ENCODE assay signal across 23 mouse cellular contexts in genomic region chr9:42863360-42863759, GRCm38 (mm10).
DNase-seq lines count a peak whose midpoint lies in the region; ATAC-seq lines count a peak whose summit lies in the region.
"Had no signal": no experiment of that assay in that cellular context is flagged by ENCODE, and none has a peak within 500 bp of the region (broad histone marks: within the 10 kb centered on the region; RNA-seq: fewer than 3 reads in every experiment).

No protein-coding gene starts in this region.

- 0 out of 2 replicates have a peak overlapping the region, but pooled peaks have one; percentile 5 for H3K27ac ChIP-seq in forebrain, embryonic 15.5 days (replicated peaks)
- H3K27ac ChIP-seq in forebrain, embryonic 10.5 days, result no peak overlapping the region
- H3K27ac ChIP-seq in midbrain, embryonic 13.5 days, result peak overlapping the region; percentile 14; the same call in 1 of the 2 replicates
- no peak overlapping the region for H3K27ac ChIP-seq in midbrain, embryonic 10.5 days (replicated peaks)
- 0 out of 2 replicates have a peak overlapping the region, but pooled peaks have one; percentile 3 for H3K27ac ChIP-seq in midbrain, embryonic 16.5 days (ENCODE audit: low read length)
- H3K27ac ChIP-seq: embryonic facial prominence, embryonic 13.5 days; heart, embryonic 15.5 days; kidney, embryonic 15.5 days; limb, embryonic 15.5 days; liver, embryonic 14.5 days; stomach, embryonic 15.5 days had no signal

- DNase-seq in cerebellum, postnatal 10 days, result peak; percentile 55 to 63
- no peak for DNase-seq in cerebellum, postnatal 36 days
- DNase-seq in forebrain, embryonic 10.5 days (ENCODE audit: extremely low spot score, low spot score), result no peak
- DNase-seq in midbrain, embryonic 10.5 days (ENCODE audit: low spot score), result no peak
- no peak for DNase-seq in frontal cortex, postnatal 10 days (ENCODE audit: low spot score in 2 of 2)
- DNase-seq: adrenal gland, adult 8-10 months; cerebellum, adult 18-20 months; heart, postnatal 36 days; kidney, adult 11 months; kidney, postnatal 36 days; lung, embryonic 14.5 days; thymus, adult 18-20 months had no signal

- H3K4me2 ChIP-seq in forebrain, embryonic 15.5 days (replicated peaks), result no peak overlapping the region
- no peak overlapping the region for H3K4me2 ChIP-seq in midbrain, embryonic 13.5 days (replicated peaks)
- H3K4me2 ChIP-seq in midbrain, embryonic 16.5 days (ENCODE audit: low read length), result no peak overlapping the region
- H3K4me2 ChIP-seq: embryonic facial prominence, embryonic 13.5 days; heart, embryonic 15.5 days; kidney, embryonic 15.5 days; limb, embryonic 15.5 days; lung, embryonic 14.5 days; stomach, embryonic 15.5 days had no signal

- no peaks in the 10 kb centered on the region for H3K9me3 ChIP-seq in forebrain, embryonic 15.5 days
- H3K9me3 ChIP-seq in forebrain, embryonic 10.5 days, result no peaks in the 10 kb centered on the region
- H3K9me3 ChIP-seq in midbrain, embryonic 13.5 days, result no peaks in the 10 kb centered on the region
- H3K9me3 ChIP-seq in midbrain, embryonic 10.5 days (replicated peaks), result no peaks in the 10 kb centered on the region
- no peaks in the 10 kb centered on the region for H3K9me3 ChIP-seq in midbrain, embryonic 16.5 days (replicated peaks; ENCODE audit: control insufficient read depth, low read length, poor library complexity, severe bottlenecking)
- H3K9me3 ChIP-seq: embryonic facial prominence, embryonic 13.5 days; heart, embryonic 15.5 days; kidney, embryonic 15.5 days; limb, embryonic 15.5 days; stomach, embryonic 15.5 days had no signal

- H3K4me3 ChIP-seq in forebrain, embryonic 15.5 days, result no peak overlapping the region
- H3K4me3 ChIP-seq in forebrain, embryonic 10.5 days, result no peak overlapping the region
- no peak overlapping the region for H3K4me3 ChIP-seq in midbrain, embryonic 13.5 days (replicated peaks)
- H3K4me3 ChIP-seq in midbrain, embryonic 10.5 days, result no peak overlapping the region
- no peak overlapping the region for H3K4me3 ChIP-seq in midbrain, embryonic 16.5 days (ENCODE audit: low read depth, low read length)
- H3K4me3 ChIP-seq: embryonic facial prominence, embryonic 13.5 days; erythroblast, embryonic 14.5 days; heart, embryonic 15.5 days; kidney, embryonic 15.5 days; limb, embryonic 15.5 days; stomach, embryonic 15.5 days had no signal

- 0 out of 2 replicates have a peak, but pooled peaks have one; percentile 5 for ATAC-seq in forebrain, embryonic 15.5 days (replicated peaks)
- 0 out of 2 replicates have a peak, but pooled peaks have one; percentile 27 for ATAC-seq in midbrain, embryonic 13.5 days
- peak; percentile 56; the same call in 1 of the 2 replicates for ATAC-seq in midbrain, embryonic 16.5 days
- ATAC-seq: activated CD4-positive, CD25-positive, alpha-beta regulatory T cell, adult 4 months had no signal

- 31% methylated on average over 5 of the region's 5 CpGs for WGBS in forebrain, embryonic 15.5 days
- 76% methylated on average over 5 of the region's 5 CpGs for WGBS in forebrain, embryonic 10.5 days
- 39% methylated on average over 5 of the region's 5 CpGs for WGBS in midbrain, embryonic 13.5 days
- 67% methylated on average over 5 of the region's 5 CpGs for WGBS in midbrain, embryonic 10.5 days
- 29% methylated on average over 5 of the region's 5 CpGs for WGBS in midbrain, embryonic 16.5 days

- H3K27me3 ChIP-seq in forebrain, embryonic 15.5 days, result no peaks in the 10 kb centered on the region
- H3K27me3 ChIP-seq in forebrain, embryonic 10.5 days (ENCODE audit: poor library complexity, severe bottlenecking), result peaks cover 27% of the 10 kb centered on the region; the same call in 1 of the 2 replicates
- H3K27me3 ChIP-seq in midbrain, embryonic 13.5 days, result peaks cover 3% of the 10 kb centered on the region; the same call in 1 of the 2 replicates
- H3K27me3 ChIP-seq in midbrain, embryonic 10.5 days (ENCODE audit: low read depth, poor library complexity, severe bottlenecking), result peaks cover 69% of the 10 kb centered on the region
- no peaks in the 10 kb centered on the region for H3K27me3 ChIP-seq in midbrain, embryonic 16.5 days (ENCODE audit: control insufficient read depth, insufficient read depth, low read depth, low read length)
- H3K27me3 ChIP-seq: embryonic facial prominence, embryonic 13.5 days; heart, embryonic 15.5 days; stomach, embryonic 15.5 days had no signal

- H3K4me1 ChIP-seq in forebrain, embryonic 15.5 days, result peaks cover 28% of the 10 kb centered on the region
- H3K4me1 ChIP-seq in forebrain, embryonic 10.5 days, result peaks cover 41% of the 10 kb centered on the region
- H3K4me1 ChIP-seq in midbrain, embryonic 13.5 days (replicated peaks), result peaks cover 26% of the 10 kb centered on the region
- peaks cover 39% of the 10 kb centered on the region for H3K4me1 ChIP-seq in midbrain, embryonic 10.5 days
- peaks cover 5% of the 10 kb centered on the region for H3K4me1 ChIP-seq in midbrain, embryonic 16.5 days (ENCODE audit: control insufficient read depth, insufficient read depth, low read length)

- H3K36me3 ChIP-seq in forebrain, embryonic 15.5 days, result no peaks in the 10 kb centered on the region
- H3K36me3 ChIP-seq in forebrain, embryonic 10.5 days (replicated peaks), result no peaks in the 10 kb centered on the region
- H3K36me3 ChIP-seq in midbrain, embryonic 13.5 days, result no peaks in the 10 kb centered on the region
- H3K36me3 ChIP-seq in midbrain, embryonic 10.5 days, result no peaks in the 10 kb centered on the region
- H3K36me3 ChIP-seq in midbrain, embryonic 16.5 days (ENCODE audit: control insufficient read depth, insufficient read depth, low read length), result no peaks in the 10 kb centered on the region
- H3K36me3 ChIP-seq: embryonic facial prominence, embryonic 13.5 days; heart, embryonic 15.5 days; kidney, embryonic 15.5 days; limb, embryonic 15.5 days; stomach, embryonic 15.5 days had no signal

- H3K9ac ChIP-seq in forebrain, embryonic 15.5 days (replicated peaks), result no peak overlapping the region
- H3K9ac ChIP-seq in midbrain, embryonic 13.5 days (replicated peaks), result no peak overlapping the region
- no peak overlapping the region for H3K9ac ChIP-seq in midbrain, embryonic 16.5 days (ENCODE audit: low read depth, low read length)
- H3K9ac ChIP-seq: embryonic facial prominence, embryonic 13.5 days; heart, embryonic 15.5 days; kidney, embryonic 15.5 days; limb, embryonic 15.5 days; liver, embryonic 14.5 days; lung, embryonic 14.5 days; stomach, embryonic 15.5 days had no signal

Comparison
In these comparisons a context has a peak if more than half of its experiments do, and no peak if none do; other contexts are left out.
1. DNase-seq: peak in cerebellum, postnatal 10 days (2 of 2); none in cerebellum, postnatal 36 days (0 of 2), forebrain, embryonic 10.5 days (single experiment), midbrain, embryonic 10.5 days (single experiment) and frontal cortex, postnatal 10 days (0 of 2).
2. H3K27ac ChIP-seq: peak in forebrain, embryonic 15.5 days (single experiment), midbrain, embryonic 13.5 days (single experiment) and midbrain, embryonic 16.5 days (single experiment); none in forebrain, embryonic 10.5 days (single experiment) and midbrain, embryonic 10.5 days (single experiment).
3. ATAC-seq: peak in every context shown above with its lines; median percentile 56 in midbrain, embryonic 16.5 days; 27 in midbrain, embryonic 13.5 days; 5 in forebrain, embryonic 15.5 days.